Mouse (Mus musculus) Muller cell, postnatal 12 days (primary cell): ENCODE results near the gene Spata7.

Experiments
- DNase-seq: peaks from one replicate; pipeline ENCODE4 v3.0.0-alpha.2; 2015; ENCODE audit errors: inconsistent ontology term

Gene Spata7

DNA sequence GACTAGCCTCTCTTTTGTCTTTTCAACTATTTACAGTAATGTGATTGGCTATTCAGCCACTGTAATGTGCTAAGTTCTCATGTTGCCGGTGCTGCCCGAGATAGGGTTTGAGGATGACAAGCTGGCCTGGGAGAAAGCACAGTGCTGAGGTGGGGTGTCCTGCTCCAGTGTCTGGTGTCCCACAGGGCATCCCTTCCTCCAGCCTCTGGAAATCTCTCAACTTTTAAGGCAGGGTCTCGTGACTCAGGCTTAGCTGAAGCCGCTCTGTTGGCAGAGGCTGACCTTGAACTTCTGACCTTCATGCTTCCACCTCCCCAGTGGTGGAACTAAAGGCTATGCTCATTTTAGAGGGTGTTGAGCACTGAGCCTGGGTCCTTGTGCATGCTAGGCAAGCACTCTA lies 42.5 kb downstream of the Spata7 start:
- no peak for DNase-seq

DNA sequence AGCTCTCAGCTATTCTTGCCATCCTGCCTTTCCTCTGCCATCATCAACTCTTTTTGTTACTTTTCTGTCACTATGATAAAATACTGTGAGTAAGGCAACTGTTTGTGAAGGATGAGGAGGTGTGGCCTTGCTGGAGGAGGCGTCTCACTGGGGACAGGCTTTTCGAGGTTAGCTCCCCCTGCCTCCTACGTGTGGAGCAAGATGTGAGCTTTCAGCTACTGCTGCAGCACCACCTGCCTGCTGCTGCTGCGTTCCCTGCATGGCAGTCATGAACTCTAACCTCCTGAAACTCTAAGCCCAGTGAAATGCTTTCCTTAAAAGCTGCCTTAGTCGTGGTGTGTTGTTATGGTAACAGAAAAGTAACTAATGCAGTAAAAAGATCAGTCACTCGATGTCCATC lies 45.9 kb downstream of the Spata7 start:
- no peak for DNase-seq

DNA sequence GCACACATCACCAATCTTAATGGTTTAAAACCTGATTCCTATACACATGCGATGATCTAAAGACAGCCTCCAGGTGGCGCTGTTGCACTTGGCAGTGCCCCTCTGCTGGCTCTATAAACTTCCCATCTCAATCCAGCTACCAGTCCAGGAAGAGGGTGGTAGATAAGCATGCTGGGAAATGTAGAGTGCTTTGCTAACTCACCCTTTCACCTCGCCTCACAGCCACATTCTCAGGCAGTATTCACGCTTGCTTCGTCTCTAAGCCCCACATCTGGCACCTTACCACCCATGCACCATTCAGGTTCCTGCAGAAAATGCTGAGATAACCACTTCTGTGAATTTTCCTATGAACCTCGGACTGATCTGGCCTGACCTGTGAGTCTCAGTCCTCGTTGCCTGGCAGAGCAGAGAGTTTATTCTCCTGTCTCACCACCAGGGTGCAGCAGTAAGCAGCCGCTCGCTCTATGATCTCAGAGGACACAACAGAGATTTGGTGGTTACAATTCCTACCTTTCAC lies 46.7 kb downstream of the Spata7 start:
- peak; percentile 74 for DNase-seq

DNA sequence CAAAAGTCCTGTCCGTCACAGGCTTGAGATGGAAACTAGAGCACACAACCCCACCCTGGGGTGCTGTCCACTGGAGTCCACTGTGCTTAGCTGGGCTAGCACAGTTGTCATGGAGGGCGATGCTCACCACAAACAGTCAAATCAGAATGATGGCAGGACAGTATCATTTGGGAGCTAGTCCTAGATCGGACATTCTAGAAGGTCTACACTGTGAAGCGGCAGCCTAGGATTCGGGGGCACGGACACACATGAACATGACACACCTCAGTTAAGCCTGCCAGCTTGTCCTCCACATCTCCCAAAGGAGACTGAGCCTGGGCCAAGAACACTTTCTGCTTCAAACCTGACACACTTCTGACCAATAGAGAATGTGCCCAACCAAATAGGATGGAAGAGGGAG lies 48.9 kb downstream of the Spata7 start:
- no peak for DNase-seq

DNA sequence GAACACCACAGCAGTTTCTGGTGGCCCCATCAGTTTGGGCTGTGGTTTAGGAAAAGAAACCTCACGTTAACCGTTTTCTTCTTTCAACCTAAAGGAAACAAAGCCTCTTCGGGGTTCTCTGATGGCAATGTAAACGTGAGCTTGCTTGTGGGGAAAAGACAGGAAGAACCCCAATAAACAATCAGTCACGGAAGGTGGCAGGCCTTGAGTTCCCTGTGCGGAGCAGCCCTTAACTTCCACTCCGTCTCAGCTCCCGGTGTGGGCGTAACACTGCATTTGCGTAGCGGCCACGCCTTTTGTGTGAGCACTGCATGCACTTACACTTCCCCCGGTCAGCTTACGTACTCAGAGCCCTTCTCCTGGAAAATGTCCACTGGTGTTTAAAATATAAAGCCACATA lies 49.4 kb downstream of the Spata7 start:
- no peak for DNase-seq

DNA sequence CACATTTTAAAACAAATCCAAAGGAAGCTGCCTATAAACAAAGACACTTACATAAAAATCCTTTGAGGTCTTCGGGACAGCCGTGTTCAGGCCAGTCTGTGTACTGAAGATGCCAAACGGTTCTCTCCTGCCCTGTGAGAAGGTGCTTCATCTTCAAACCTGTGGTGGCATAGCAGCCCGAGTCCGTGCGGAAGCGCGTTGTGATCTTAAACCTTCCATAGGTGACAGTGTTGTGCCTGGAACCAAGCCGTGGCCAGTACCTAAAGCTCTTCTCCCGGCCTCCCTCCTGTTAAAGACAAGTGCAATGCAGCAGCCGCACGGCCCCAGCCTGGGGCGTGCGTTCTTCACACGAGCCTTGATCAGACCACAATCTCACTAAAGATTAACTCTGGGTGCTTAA lies 51.9 kb downstream of the Spata7 start:
- DNase-seq: no peak

DNA sequence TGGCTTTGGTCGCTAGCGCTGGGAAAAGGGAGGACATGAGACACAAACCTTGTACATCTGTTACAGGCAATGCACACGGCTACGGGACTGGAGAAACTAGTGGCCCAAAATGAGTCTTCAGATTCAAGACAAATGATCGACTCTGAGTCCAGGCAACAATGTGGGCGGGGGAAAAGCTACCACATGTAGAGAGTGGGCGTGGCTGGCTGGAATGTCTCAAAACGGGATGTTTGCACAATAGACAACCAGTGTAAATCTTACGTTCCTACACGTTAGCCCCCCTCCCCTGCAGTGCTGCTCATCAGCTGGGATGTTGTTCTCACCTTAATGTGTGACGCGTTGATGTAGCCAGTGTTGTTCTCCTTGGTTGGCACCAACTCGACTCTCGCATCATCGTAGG lies 54.2 kb downstream of the Spata7 start:
- DNase-seq: no peak

DNA sequence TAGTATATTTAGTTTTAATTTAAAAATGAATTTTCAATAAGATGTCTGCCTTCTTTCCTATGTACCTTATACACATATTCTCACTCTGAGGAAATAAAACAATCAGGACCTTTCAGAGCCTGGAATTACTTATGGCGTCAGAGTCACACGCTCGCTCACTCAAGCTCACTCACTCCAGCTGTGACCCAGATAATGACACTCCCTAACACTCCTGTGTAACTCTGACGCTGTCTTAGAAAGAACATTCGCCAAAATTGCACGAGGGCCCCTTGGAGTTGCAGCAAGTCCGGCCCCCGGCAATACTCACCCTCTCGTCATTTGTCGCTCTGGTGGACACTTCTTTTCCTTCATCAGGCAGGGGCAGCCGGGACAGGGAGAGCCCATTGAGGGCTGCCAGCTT lies 55.2 kb downstream of the Spata7 start:
- DNase-seq: peak; percentile 26

DNA sequence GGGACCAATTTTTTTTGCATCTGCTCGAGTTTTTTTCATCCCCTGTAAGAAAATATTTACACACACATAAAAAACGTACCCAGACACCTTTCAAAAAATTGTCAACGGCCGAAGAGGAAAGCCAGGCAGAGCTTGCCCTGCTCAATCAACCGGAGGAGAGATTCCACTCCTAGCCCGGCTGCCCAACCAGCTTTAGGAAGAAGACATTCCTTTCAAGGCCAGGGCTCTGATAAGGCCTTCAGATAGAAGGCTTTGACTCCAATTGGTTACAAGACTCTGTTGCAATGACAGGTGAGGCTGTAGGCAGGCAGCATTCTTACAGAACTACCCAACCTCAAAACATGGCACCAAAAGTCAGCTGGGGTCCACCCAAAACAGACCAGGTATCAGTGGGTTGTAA lies 55.6 kb downstream of the Spata7 start:
- DNase-seq: no peak

DNA sequence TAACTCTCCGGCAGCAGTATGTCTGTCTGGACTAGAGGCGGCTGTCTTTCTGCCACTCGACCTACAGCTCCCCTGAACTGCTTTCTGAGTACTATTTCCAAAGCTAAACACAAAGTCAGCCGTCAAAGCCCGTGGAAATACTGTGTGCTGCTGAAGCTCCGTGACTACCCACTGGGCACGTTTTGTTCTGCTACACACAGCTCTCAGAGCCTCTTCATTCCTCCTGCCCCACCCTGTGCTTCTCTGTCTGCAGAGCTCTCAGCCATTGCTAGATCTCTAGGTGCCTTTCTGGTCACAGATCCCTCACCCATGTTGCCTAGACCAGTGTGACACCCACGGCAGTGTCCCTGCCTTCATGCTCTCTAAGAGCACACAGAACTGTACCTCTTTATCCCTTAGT lies 62.3 kb downstream of the Spata7 start:
- DNase-seq: no peak

DNA sequence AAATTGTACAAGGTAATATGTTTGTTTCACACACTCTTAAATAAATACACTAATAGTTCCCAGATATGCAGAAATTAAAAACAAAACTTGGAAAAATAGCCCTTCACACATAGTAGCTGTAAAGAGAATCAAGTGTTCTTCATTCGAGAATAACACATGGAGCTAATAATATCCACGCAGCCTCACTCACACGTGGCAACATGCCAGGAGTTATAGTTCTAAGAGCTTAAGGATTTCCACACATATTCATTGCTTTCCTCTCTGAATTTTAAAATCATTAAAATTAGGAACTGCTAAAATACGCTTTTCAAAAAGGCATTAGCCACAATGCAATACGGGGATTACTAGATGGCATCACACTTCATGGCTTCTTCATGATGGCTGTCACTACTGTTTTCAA lies 69.2 kb downstream of the Spata7 start:
- no peak for DNase-seq

DNA sequence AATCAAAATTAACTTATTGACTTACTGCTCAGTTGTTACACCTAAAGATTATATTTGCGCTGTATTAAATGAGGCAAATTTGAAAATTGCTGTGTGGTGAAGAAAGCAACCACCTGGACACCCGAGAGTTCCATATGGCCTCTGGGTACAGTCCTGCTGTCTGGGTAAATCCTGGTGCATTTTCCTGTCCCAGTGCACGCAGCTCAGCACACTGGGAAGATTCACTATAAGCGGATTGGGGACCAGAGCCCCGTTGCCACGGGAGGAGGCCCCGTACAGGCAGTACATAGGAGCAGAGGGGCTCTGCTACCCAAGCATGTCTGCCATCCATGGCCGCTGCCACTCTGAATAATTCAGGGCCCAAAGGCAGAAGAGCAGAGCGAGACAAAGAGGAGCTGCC lies 73.6 kb downstream of the Spata7 start:
- DNase-seq: no peak

DNA sequence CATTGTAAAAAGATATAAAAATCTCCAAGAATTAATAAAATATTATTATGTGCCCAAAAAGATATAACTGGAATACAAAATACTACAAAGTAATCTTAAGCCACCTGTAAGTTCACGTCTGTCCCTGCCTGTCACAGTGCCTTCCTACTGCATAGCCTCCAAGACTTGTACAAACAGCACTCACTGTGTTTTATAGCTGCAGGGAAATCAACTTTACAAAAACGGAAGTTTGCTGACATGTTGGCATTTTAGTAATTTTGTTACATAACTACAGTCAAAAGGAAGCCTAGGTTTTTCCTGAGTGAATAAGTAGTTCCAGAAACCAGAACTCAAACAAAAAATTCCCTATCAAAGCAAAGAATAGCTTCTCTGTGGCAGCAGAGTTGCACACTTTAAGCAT lies 75.6 kb downstream of the Spata7 start:
- no peak for DNase-seq

DNA sequence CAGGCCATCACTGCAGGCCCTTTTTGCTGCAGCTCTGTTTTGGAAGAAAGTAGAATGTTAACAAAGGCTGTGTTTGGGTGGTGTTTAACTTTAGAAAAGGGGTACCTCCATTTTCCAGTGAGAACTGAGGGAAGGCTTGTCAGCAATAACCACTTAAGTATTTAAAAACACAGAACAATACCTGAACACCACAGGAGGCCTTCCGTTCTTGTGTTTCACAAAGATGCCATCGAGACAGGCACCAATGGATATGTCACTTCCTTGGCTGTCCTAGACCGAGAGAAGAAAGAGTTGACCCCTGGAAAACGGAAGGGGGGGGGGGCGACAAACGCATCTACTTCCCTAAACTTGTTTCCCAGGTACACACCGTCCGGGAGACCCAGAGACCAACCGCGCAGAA lies 76.0 kb downstream of the Spata7 start:
- no peak for DNase-seq

DNA sequence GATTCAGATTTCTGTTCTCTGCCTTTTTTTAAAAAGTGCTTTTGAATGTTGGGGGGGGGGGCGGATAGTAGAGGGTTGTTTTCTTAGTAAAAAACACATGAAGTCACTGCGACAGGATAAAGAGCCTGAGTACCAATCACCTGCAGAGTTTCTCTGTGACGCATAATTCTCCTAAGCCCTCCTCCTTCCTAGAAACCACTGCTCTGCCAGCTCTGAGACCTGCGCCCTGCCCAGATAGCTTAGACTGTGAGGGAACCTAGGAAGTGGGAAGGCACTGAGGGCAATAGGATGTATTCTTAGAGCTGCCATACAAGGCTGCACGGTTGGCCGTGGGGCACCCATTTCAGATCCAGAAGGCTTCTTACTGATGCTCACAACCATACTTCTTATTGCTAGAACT lies 84.9 kb downstream of the Spata7 start:
- DNase-seq: no peak

DNA sequence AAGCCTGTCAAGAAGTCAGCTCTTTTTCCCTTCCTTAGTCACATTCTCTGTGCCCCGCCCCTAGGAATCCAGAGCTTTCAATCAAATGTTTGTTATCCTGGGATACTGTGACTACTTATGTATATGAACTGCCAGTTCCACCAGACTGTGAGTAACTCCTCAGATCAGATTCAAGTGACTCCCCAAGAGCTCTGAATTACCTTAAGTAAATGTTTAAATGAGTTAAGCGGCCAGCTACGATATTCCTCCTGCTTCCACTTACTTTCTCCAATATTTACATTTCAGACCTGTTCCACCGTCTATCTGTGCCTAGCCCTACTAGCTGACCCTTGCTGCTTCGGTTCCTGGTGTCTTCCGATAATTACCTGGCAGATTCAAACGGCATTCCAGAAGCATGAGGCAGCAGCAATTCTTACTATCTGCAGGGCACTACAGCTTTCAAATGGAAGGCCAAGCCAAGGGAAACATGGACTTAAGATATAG lies 85.7 kb downstream of the Spata7 start:
- peak; percentile 63 for DNase-seq

DNA sequence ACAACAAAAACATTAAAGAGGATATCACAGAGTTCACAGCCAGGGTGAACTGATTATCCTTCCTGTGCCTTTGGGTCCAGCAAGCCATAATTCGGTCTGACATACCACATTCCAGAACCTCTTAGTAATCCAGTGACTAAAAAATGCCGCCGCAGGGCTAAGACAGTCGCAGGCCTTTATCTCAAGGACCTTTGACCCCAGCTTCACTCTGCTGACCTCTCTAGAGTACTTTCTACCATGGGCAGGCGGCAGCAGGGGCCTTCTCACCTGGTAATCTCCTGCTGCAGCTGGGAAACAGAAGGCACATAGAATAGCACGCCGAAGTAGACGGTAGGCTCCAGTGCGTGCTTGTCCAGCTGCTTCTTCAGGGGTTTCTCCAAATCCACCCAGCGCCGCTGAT lies 86.8 kb downstream of the Spata7 start:
- peak; percentile 80 for DNase-seq

DNA sequence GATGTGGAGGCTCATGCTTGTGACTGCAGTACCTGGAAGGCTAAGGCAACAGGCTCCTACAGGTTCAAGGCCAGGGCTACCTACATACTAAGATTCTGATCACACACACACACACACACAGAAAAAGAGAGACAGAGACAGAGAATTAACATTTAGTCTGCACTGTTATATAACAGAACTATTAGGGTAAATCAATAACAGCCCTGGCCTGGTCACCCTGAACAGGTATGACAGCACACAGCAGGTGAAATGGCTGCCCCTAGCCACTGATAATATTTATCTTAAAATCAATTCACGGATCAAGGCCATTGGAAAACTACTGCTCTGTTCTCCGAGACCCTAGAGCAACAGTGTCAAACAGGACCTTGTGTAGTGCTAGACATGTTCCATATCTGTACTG lies 88.2 kb downstream of the Spata7 start:
- DNase-seq: no peak
